Mouse (Mus musculus) spleen, adult 12 weeks (tissue): ENCODE data around the gene Tmtc2.

Experiments
- DNase-seq: peaks from one replicate; pipeline ENCODE4 v3.0.0; 2022; ENCODE audit warnings: low spot score

Tmtc2 gene

GRCm38 (mm10) chr10:105405856-105406527 is 168.3 kb downstream of the Tmtc2 start:
- no peak for DNase-seq

- DNase-seq: no peak
Measured at GRCm38 (mm10) chr10:105403931-105404330, 170.3 kb downstream of the Tmtc2 start.

GRCm38 (mm10) chr10:105402481-105402779 is 171.8 kb downstream of the Tmtc2 start:
- no peak for DNase-seq

GRCm38 (mm10) chr10:105401754-105402480 is 172.3 kb downstream of the Tmtc2 start:
- DNase-seq: no peak

- no peak for DNase-seq
Measured at GRCm38 (mm10) chr10:105399316-105399715, 174.9 kb downstream of the Tmtc2 start.

GRCm38 (mm10) chr10:105384065-105384464 is 190.2 kb downstream of the Tmtc2 start:
- no peak for DNase-seq

GRCm38 (mm10) chr10:105381705-105382104 is 192.5 kb downstream of the Tmtc2 start:
- DNase-seq: no peak

- no peak for DNase-seq
Measured at GRCm38 (mm10) chr10:105381202-105381601, 193.0 kb downstream of the Tmtc2 start.

- no peak for DNase-seq
Measured at GRCm38 (mm10) chr10:105380584-105380983, 193.7 kb downstream of the Tmtc2 start.

GRCm38 (mm10) chr10:105377711-105378110 is 196.5 kb downstream of the Tmtc2 start:
- no peak for DNase-seq

- DNase-seq: no peak
Measured at GRCm38 (mm10) chr10:105373265-105373664, 201.0 kb downstream of the Tmtc2 start.

GRCm38 (mm10) chr10:105368242-105368641 is 206.0 kb downstream of the Tmtc2 start:
- DNase-seq: no peak

GRCm38 (mm10) chr10:105364480-105364879 is 209.8 kb downstream of the Tmtc2 start:
- no peak for DNase-seq

GRCm38 (mm10) chr10:105350301-105350700 is 223.9 kb downstream of the Tmtc2 start:
- DNase-seq: no peak

- no peak for DNase-seq
Measured at GRCm38 (mm10) chr10:105345920-105346319, 228.3 kb downstream of the Tmtc2 start.

GRCm38 (mm10) chr10:105332856-105333255 is 241.4 kb downstream of the Tmtc2 start:
- no peak for DNase-seq

GRCm38 (mm10) chr10:105330327-105330726 is 243.9 kb downstream of the Tmtc2 start:
- DNase-seq: no peak

- no peak for DNase-seq
Measured at GRCm38 (mm10) chr10:105323646-105324192, 250.5 kb downstream of the Tmtc2 start.

GRCm38 (mm10) chr10:105319299-105320057 is 254.8 kb downstream of the Tmtc2 start:
- DNase-seq: no peak

- no peak for DNase-seq
Measured at GRCm38 (mm10) chr10:105318869-105319268, 255.4 kb downstream of the Tmtc2 start.

- no peak for DNase-seq
Measured at GRCm38 (mm10) chr10:105312986-105313385, 261.3 kb downstream of the Tmtc2 start.

- no peak for DNase-seq
Measured at GRCm38 (mm10) chr10:105297560-105297959, 276.7 kb downstream of the Tmtc2 start.

- no peak for DNase-seq
Measured at GRCm38 (mm10) chr10:105292961-105293360, 281.3 kb downstream of the Tmtc2 start.
